Comparison of ENCODE assay signal across 18 mouse cellular contexts in the genomic region with DNA sequence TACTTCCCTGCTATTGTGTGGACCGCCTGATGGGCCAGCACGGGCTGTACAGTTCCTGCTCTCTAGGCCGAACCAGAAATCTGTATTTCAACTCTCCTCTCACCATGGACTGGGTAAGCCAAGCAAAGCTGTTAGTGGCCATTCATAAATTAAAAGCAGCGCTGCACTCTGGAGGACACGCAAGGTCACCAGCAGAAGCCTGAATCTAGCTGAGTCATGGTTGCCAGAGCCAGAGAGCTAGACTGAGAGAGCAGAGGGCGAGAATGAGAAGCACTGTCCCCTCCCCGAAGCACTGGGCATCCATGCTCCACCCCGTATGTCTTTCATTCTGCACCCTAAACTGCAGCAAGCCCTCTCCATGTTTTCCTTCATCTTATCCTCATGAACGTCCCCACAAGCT. TPM values are rescaled to one million over a fixed set of nuclear protein-coding genes. Genes with fewer than 3 reads are reported as not detected.
DNase-seq lines count a peak whose midpoint lies in the region; ATAC-seq and TF ChIP-seq lines count a peak whose summit lies in the region.
"Had no signal": no experiment of that assay in that cellular context is flagged by ENCODE, and none has a peak within 500 bp of the region (broad histone marks: within the 10 kb centered on the region; RNA-seq: fewer than 3 reads in every experiment).

No protein-coding gene starts in this region.

- H3K9me3 ChIP-seq in midbrain, postnatal 0 days (ENCODE audit: low read length), result no peaks in the 10 kb centered on the region
- H3K9me3 ChIP-seq: hindbrain, embryonic 12.5 days; midbrain, embryonic 13.5 days; neural tube, embryonic 13.5 days had no signal

- H3K4me1 ChIP-seq in midbrain, postnatal 0 days (ENCODE audit: insufficient read depth, low read length), result no peaks in the 10 kb centered on the region
- H3K4me1 ChIP-seq: hindbrain, embryonic 12.5 days; neural tube, embryonic 13.5 days had no signal

- H3K79me2 ChIP-seq in myocyte (ENCODE audit: control insufficient read depth, insufficient read depth), result peaks cover 7% of the 10 kb centered on the region

- H3ac ChIP-seq in myocyte (ENCODE audit: control insufficient read depth, insufficient read length), result no peak overlapping the region

- peak overlapping the region; percentile 50 for H3K4me2 ChIP-seq in myocyte (ENCODE audit: low read depth)
- H3K4me2 ChIP-seq in midbrain, postnatal 0 days (ENCODE audit: low read depth, low read length, poor library complexity, severe bottlenecking), result no peak overlapping the region
- H3K4me2 ChIP-seq: hindbrain, embryonic 12.5 days; midbrain, embryonic 13.5 days; neural tube, embryonic 13.5 days had no signal

- no peak overlapping the region for H3K27ac ChIP-seq in gastrocnemius, adult 2 months
- no peak overlapping the region for H3K27ac ChIP-seq in midbrain, postnatal 0 days (ENCODE audit: low read depth, low read length)
- H3K27ac ChIP-seq: hindbrain, embryonic 12.5 days; midbrain, embryonic 13.5 days; neural tube, embryonic 13.5 days had no signal

- WGBS in midbrain, postnatal 0 days, result 61% methylated on average over 9 of the region's 9 CpGs

- TF ChIP-seq CTCF in gastrocnemius, adult 2 months (IDR thresholded peaks at IDR 0.05), result no peak
- TF ChIP-seq CTCF in midbrain, postnatal 0 days (IDR thresholded peaks at IDR 0.05), result no peak

- intact Hi-C loops in gastrocnemius, adult 2 months (cut with DNase I), result no loop called here

- H3K27me3 ChIP-seq in myocyte (ENCODE audit: control insufficient read depth, insufficient read depth, insufficient read length), result no peaks in the 10 kb centered on the region
- H3K27me3 ChIP-seq in midbrain, postnatal 0 days (ENCODE audit: insufficient read depth, low read length), result no peaks in the 10 kb centered on the region
- H3K27me3 ChIP-seq: hindbrain, embryonic 12.5 days; midbrain, embryonic 13.5 days; neural tube, embryonic 13.5 days had no signal

- TF ChIP-seq POLR2A in myocyte (IDR thresholded peaks at IDR 0.05; ENCODE audit: insufficient read length, low read depth), result no peak

- no peaks in the 10 kb centered on the region for H3K36me3 ChIP-seq in myocyte (ENCODE audit: control insufficient read depth, insufficient read depth)
- H3K36me3 ChIP-seq in midbrain, postnatal 0 days (ENCODE audit: insufficient read depth, low read length), result no peaks in the 10 kb centered on the region
- H3K36me3 ChIP-seq: hindbrain, embryonic 12.5 days; midbrain, embryonic 13.5 days; neural tube, embryonic 13.5 days had no signal

- H3K4me3 ChIP-seq in gastrocnemius, adult 2 months, result no peak overlapping the region
- H3K4me3 ChIP-seq in myocyte, result no peak overlapping the region
- no peak overlapping the region for H3K4me3 ChIP-seq in midbrain, postnatal 0 days (ENCODE audit: low read depth, low read length)
- H3K4me3 ChIP-seq: erythroblast, embryonic 14.5 days; hindbrain, embryonic 12.5 days; midbrain, embryonic 13.5 days; neural tube, embryonic 13.5 days had no signal

- no peak for ATAC-seq in midbrain, postnatal 0 days (ENCODE audit: low FRiP score)
- ATAC-seq: intestine, postnatal 0 days; midbrain, embryonic 13.5 days had no signal

- DNase-seq in gastrocnemius, adult 2 months, result peak; percentile 30
- DNase-seq in gastrocnemius, adult 8-10 months (ENCODE audit: low spot score in 2 of 2), result no peak
- peak; percentile 7 for DNase-seq in ovary, postnatal 36 days (ENCODE audit: low spot score)
- DNase-seq in ovary, postnatal 10 days (ENCODE audit: low spot score), result no peak
- DNase-seq in kidney, adult 8-10 months, result peak; percentile 10 to 13
- DNase-seq in midbrain, postnatal 0 days (ENCODE audit: low spot score), result no peak
- DNase-seq in left cerebral cortex, adult 8-10 months (ENCODE audit: low spot score in 2 of 2), result no peak
- DNase-seq: liver; lung, postnatal 10 days; right cerebral cortex, postnatal 14 days; thymus, adult 18-20 months had no signal

- H3K9ac ChIP-seq in midbrain, postnatal 0 days (replicated peaks; ENCODE audit: low read length, poor library complexity, severe bottlenecking), result no peak overlapping the region
- H3K9ac ChIP-seq: hindbrain, embryonic 12.5 days; midbrain, embryonic 13.5 days; neural tube, embryonic 13.5 days had no signal

TF ChIP-seq in myocyte, 11 proteins besides CTCF, POLR2A, EP300 and RAD21:
- TF ChIP-seq TCF12 (IDR thresholded peaks at IDR 0.05; ENCODE audit: insufficient read depth, poor library complexity, severe bottlenecking) (no peak), REST (IDR thresholded peaks at IDR 0.05; ENCODE audit: insufficient read depth, insufficient read length) (no peak), CEBPB (IDR thresholded peaks at IDR 0.05; ENCODE audit: insufficient read depth, poor library complexity, severe bottlenecking) (no peak), E2F4 (IDR thresholded peaks at IDR 0.05; ENCODE audit: insufficient read depth) (no peak), MYOG (IDR thresholded peaks at IDR 0.05; ENCODE audit: control insufficient read depth in 1 of 3, insufficient read depth in 1 of 3, insufficient read length in 2 of 3, low read depth in 2 of 3) (no peak), POLR2AphosphoS2 (IDR thresholded peaks at IDR 0.05; ENCODE audit: insufficient read length, low read depth) (no peak), TCF3 (IDR thresholded peaks at IDR 0.05; ENCODE audit: insufficient read length, low read depth) (no peak), MYOD1 (IDR thresholded peaks at IDR 0.05; ENCODE audit: control insufficient read depth in 1 of 3, insufficient read length in 2 of 3, low read depth in 2 of 3) (no peak), MAX (IDR thresholded peaks at IDR 0.05; ENCODE audit: low read depth) (no peak), USF1 (IDR thresholded peaks at IDR 0.05; ENCODE audit: low read depth) (no peak), SRF (IDR thresholded peaks at IDR 0.05; ENCODE audit: control insufficient read depth, insufficient read length, low read depth) (no peak)

RNA-seq across cellular contexts. Expression of a gene that starts 16.3 kb away (rescaled TPM):
- total RNA-seq in gastrocnemius, adult 2 months (2021), result 10 to 100 TPM; 10.0 to 13.7 TPM
- total RNA-seq in gastrocnemius, adult 8-10 months (2022), result 10 to 100 TPM; 10.5 to 12.2 (median 11.8) TPM
- 12.8 TPM for polyA plus RNA-seq in myocyte (2012; fragmentation: generic; extraction: Trizol)
- total RNA-seq in midbrain, postnatal 0 days (2014; rRNA removed), result 160 and 184 TPM in 2 replicates
- polyA plus RNA-seq in midbrain, postnatal 0 days (2015; fragmentation: Nextera tagmentation; extraction: Ambion mirVana), result 22.9 and 25.0 TPM in 2 replicates
- total RNA-seq in left cerebral cortex, adult 8-10 months (2022), result 10 to 100 TPM; 71.0 to 86.4 (median 79.6) TPM
- total RNA-seq: MEL had no signal

Comparison
In these comparisons a context has a peak if more than half of its experiments do, and no peak if none do; other contexts are left out.
1. DNase-seq: peak in gastrocnemius, adult 2 months (single experiment), ovary, postnatal 36 days (single experiment) and kidney, adult 8-10 months (2 of 2); none in gastrocnemius, adult 8-10 months (0 of 2), ovary, postnatal 10 days (single experiment), midbrain, postnatal 0 days (single experiment) and left cerebral cortex, adult 8-10 months (0 of 2).
2. RNA of a gene that starts 16.3 kb away (total RNA-seq): 160 to 184 TPM in midbrain, postnatal 0 days and 71.0 to 86.4 TPM in left cerebral cortex, adult 8-10 months; 10.0 to 13.7 TPM in gastrocnemius, adult 2 months and 10.5 to 12.2 TPM in gastrocnemius, adult 8-10 months; every median in the first group is over 4 times any median in the second.